ENCODE assay signal across 8 mouse cellular contexts in the genomic region with DNA sequence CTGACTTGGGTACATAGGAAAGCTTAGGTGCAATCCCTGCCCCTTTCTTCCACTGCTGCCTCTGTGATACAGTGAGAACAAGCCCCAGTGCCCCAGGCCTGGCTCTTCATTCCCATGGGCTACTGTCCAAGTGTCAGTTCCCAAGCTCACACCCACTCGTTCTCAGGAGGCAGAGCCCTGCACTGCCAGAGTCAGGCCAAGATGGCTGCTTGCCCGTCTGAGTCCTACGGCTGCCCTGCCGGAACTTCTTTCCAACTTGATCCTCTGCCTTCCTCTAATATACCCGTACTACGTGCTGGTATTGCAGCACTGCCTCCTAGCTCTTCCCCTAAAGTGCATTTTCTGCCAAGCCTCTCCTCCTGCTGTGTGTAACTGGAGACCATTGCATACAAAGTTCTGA.
A peak's percentile ranks its signal among the peaks of the same experiment; 100 is the strongest.
DNase-seq lines count a peak whose midpoint lies in the region; ATAC-seq and TF ChIP-seq lines count a peak whose summit lies in the region.
"Had no signal": no experiment of that assay in that cellular context is flagged by ENCODE, and none has a peak within 500 bp of the region (broad histone marks: within the 10 kb centered on the region; RNA-seq: fewer than 3 reads in every experiment).

No protein-coding gene starts in this region.

- no peak for TF ChIP-seq POLR2A in lung, adult 2 months (IDR thresholded peaks at IDR 0.05; ENCODE audit: borderline replicate concordance, extremely low read depth, low read depth, low read length)

- no peaks in the 10 kb centered on the region for H3K36me3 ChIP-seq in forebrain, embryonic 11.5 days (ENCODE audit: control insufficient read depth, insufficient read depth, low read length)
- H3K36me3 ChIP-seq: embryonic facial prominence, embryonic 15.5 days had no signal

- no peak overlapping the region for H3K4me3 ChIP-seq in lung, adult 2 months (replicated peaks; ENCODE audit: extremely low read depth, low read depth, low read length)
- H3K4me3 ChIP-seq in forebrain, embryonic 11.5 days (ENCODE audit: low read depth, low read length): no peak overlapping the region
- H3K4me3 ChIP-seq: embryonic facial prominence, embryonic 15.5 days had no signal

- ATAC-seq in forebrain, embryonic 11.5 days (replicated peaks; ENCODE audit: low FRiP score): no peak

- no peak overlapping the region for H3K9ac ChIP-seq in forebrain, embryonic 11.5 days (ENCODE audit: low read length)
- H3K9ac ChIP-seq: embryonic facial prominence, embryonic 15.5 days had no signal

- no peak overlapping the region for H3K27ac ChIP-seq in forebrain, embryonic 11.5 days (ENCODE audit: low read depth, low read length)
- H3K27ac ChIP-seq: embryonic facial prominence, embryonic 15.5 days had no signal

- no peak overlapping the region for H3K4me2 ChIP-seq in forebrain, embryonic 11.5 days (ENCODE audit: low read depth, low read length, severe bottlenecking)
- H3K4me2 ChIP-seq: embryonic facial prominence, embryonic 15.5 days had no signal

- H3K9me3 ChIP-seq in forebrain, embryonic 11.5 days (ENCODE audit: control insufficient read depth, low read length): no peaks in the 10 kb centered on the region
- H3K9me3 ChIP-seq: embryonic facial prominence, embryonic 15.5 days had no signal

- 26% methylated on average over 6 of the region's 6 CpGs for WGBS in lung, adult 2 months
- 87% methylated on average over 6 of the region's 6 CpGs for WGBS in forebrain, embryonic 11.5 days

- no peaks in the 10 kb centered on the region for H3K27me3 ChIP-seq in forebrain, embryonic 11.5 days (ENCODE audit: control insufficient read depth, insufficient read depth, low read length)
- H3K27me3 ChIP-seq: embryonic facial prominence, embryonic 15.5 days had no signal

- TF ChIP-seq CTCF in lung, adult 2 months (IDR thresholded peaks at IDR 0.05; ENCODE audit: insufficient read depth, low read length): no peak

- peak; percentile 40 to 54 for DNase-seq in lung, adult 18-20 months
- DNase-seq in lung, adult 2 months: no peak
- DNase-seq in cerebellum, adult 8-10 months: peak; percentile 45
- DNase-seq in gonadal fat pad, adult 2 months (ENCODE audit: low read depth): peak; percentile 94
- peak; percentile 70 for DNase-seq in lung, postnatal 36 days
- DNase-seq in spleen, postnatal 4 days (ENCODE audit: low spot score in 2 of 2): no peak
- DNase-seq in forebrain, embryonic 11.5 days (ENCODE audit: low spot score): no peak

- peaks cover 26% of the 10 kb centered on the region for H3K4me1 ChIP-seq in lung, adult 2 months (ENCODE audit: control insufficient read depth, insufficient read depth, low read length)
- peaks cover 6% of the 10 kb centered on the region; the same call in 1 of the 2 replicates for H3K4me1 ChIP-seq in forebrain, embryonic 11.5 days (replicated peaks; ENCODE audit: control insufficient read depth, insufficient read depth, low read length)

Comparison
In these comparisons a context has a peak if more than half of its experiments do, and no peak if none do; other contexts are left out.
1. DNase-seq: peak in lung, adult 18-20 months (2 of 2), cerebellum, adult 8-10 months (single experiment), gonadal fat pad, adult 2 months (single experiment) and lung, postnatal 36 days (single experiment); none in lung, adult 2 months (single experiment), spleen, postnatal 4 days (0 of 2) and forebrain, embryonic 11.5 days (single experiment).